Mouse (Mus musculus) liver, embryonic 14.5 days (tissue): ENCODE measurements at regions not wholly inside any gene's neighbourhood (a gene's known extent, or its start where the extent isn't known, plus 50 kb on each side); places are given as distances from the start of the nearest gene placed in this dataset.

ENCODE experiments used
- CTCF ChIP-seq: IDR thresholded peaks from 2 replicates; pipeline ENCODE4 v1.5.1; 2016; ENCODE audit warnings: antibody characterized with exemption, low read depth, control low read depth
- EP300 ChIP-seq: IDR thresholded peaks from 2 replicates; pipeline ENCODE4 v1.6.1; 2016; ENCODE audit warnings: antibody characterized with exemption, low read depth

- no peak for TF ChIP-seq EP300
- no peak for TF ChIP-seq CTCF
These were observed 354.2 kb upstream of the Igfbp7 start for GRCm38 (mm10) chr5:77762013-77762412.
